Mouse (Mus musculus) bone marrow macrophage, adult 2 months (primary cell): Measurements from ENCODE around the gene Ankle1.

Experiments
- CTCF ChIP-seq: IDR thresholded peaks from 2 replicates; pipeline ENCODE4 v1.5.1; 2012; ENCODE audit warnings: low read depth, mild to moderate bottlenecking, low read length, moderate library complexity
- POLR2A ChIP-seq: IDR thresholded peaks from 2 replicates; pipeline ENCODE4 v1.6.1; 2012; ENCODE audit warnings: mild to moderate bottlenecking, low read depth, low read length, borderline replicate concordance

- TF ChIP-seq CTCF (no peak), POLR2A (no peak)
Observed at GRCm38 (mm10) chr8:71380178-71381171, 25.3 kb upstream of the Ankle1 start.
